18 mouse cellular contexts compared by ENCODE assay signal in the genomic region with DNA sequence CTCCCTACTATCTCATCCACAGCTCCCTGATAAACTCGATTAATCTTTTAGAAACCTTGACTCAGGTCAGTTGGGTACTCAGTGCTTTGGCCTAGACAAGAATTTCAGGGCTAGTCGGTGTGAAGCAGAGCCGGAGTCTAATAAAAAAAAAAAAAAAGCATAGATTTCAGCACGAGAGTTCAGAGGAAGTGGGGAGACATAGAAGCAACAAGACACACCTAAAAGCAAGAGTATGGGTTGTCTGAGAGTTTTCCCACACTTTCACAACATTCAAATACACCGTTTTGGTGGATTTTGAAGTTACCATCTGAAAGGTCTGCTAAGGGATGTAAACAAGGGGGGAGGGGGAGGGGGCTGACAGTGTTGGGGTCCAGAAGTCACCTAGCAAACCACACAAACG. TPM values are rescaled to one million over a fixed set of nuclear protein-coding genes. Genes with fewer than 3 reads are reported as not detected.
"Had no signal": no experiment of that assay in that cellular context is flagged by ENCODE, and none has a peak within 500 bp of the region (broad histone marks: within the 10 kb centered on the region; RNA-seq: fewer than 3 reads in every experiment).

No protein-coding gene starts in this region.

- H3K4me3 ChIP-seq: neural tube, embryonic 13.5 days; neural tube, embryonic 15.5 days; stomach, embryonic 15.5 days had no signal

- H3K4me1 ChIP-seq: neural tube, embryonic 13.5 days; neural tube, embryonic 15.5 days; stomach, embryonic 15.5 days had no signal

- H3K36me3 ChIP-seq: neural tube, embryonic 13.5 days; neural tube, embryonic 15.5 days; stomach, embryonic 15.5 days had no signal

- H3K4me2 ChIP-seq: neural tube, embryonic 13.5 days; neural tube, embryonic 15.5 days; stomach, embryonic 15.5 days had no signal

- H3K27me3 ChIP-seq: neural tube, embryonic 13.5 days; neural tube, embryonic 15.5 days; stomach, embryonic 15.5 days had no signal

- H3K9ac ChIP-seq: neural tube, embryonic 13.5 days; neural tube, embryonic 15.5 days; stomach, embryonic 15.5 days had no signal

- H3K27ac ChIP-seq: neural tube, embryonic 13.5 days; neural tube, embryonic 15.5 days; stomach, embryonic 15.5 days; stomach, postnatal 0 days had no signal

- DNase-seq: retina, postnatal 1 day; right cerebral cortex, adult 18-20 months; right cerebral cortex, postnatal 14 days; right cerebral cortex, postnatal 25 days; right cerebral cortex, postnatal 4 days; spleen, adult 18-20 months; thymus, adult 18-20 months; thymus, adult 2 months; thymus, postnatal 14 days; thymus, postnatal 25 days; thymus, postnatal 36 days; thymus, postnatal 4 days had no signal

- H3K9me3 ChIP-seq: neural tube, embryonic 13.5 days; neural tube, embryonic 15.5 days; stomach, embryonic 15.5 days had no signal

RNA-seq across cellular contexts. Expression of gene Fcgr4, which starts 13.6 kb away (rescaled TPM):
- polyA plus RNA-seq: neural tube, embryonic 13.5 days; neural tube, embryonic 14.5 days; testis, adult 2 months had no signal
